Mouse (Mus musculus) erythroblast, embryonic 14.5 days (primary cell): ENCODE data around the gene Myo9b. TPM values are rescaled to one million over a fixed set of nuclear protein-coding genes. Genes with fewer than 3 reads are reported as not detected.

Experiments used
- H3K27me3 ChIP-seq: 2 replicates; pipeline ENCODE4 v1.6.1; 2012; ENCODE audit warnings: inconsistent platforms; ENCODE audit not compliant: control insufficient read depth
- H3K36me3 ChIP-seq: 2 replicates; pipeline ENCODE4 v1.6.1; 2012; ENCODE audit warnings: mild to moderate bottlenecking, inconsistent platforms; ENCODE audit not compliant: control insufficient read depth
- H3K4me1 ChIP-seq: 2 replicates; pipeline ENCODE4 v1.6.1; 2012; ENCODE audit warnings: inconsistent platforms; ENCODE audit not compliant: control insufficient read depth
- H3K4me3 ChIP-seq: replicated peaks from 2 replicates; pipeline ENCODE3; 2012; ENCODE audit warnings: moderate library complexity, mild to moderate bottlenecking, inconsistent platforms
- H3K9me3 ChIP-seq: 2 replicates; pipeline ENCODE4 v1.6.1; 2012; ENCODE audit warnings: low read length, inconsistent platforms, mixed read lengths; ENCODE audit not compliant: control insufficient read depth
- GATA1 ChIP-seq: IDR thresholded peaks from 2 replicates; pipeline ENCODE4 v1.6.1; 2012; ENCODE audit warnings: low read length, inconsistent platforms, mixed read lengths
- TAL1 ChIP-seq: IDR thresholded peaks from 3 replicates; pipeline ENCODE4 v1.6.1; 2012; ENCODE audit warnings: low read length, inconsistent platforms, mixed read lengths
- polyA plus RNA-seq: library from polyadenylated mRNA; stranded (reverse); fragments of >175 nt; gene quantifications from 2 replicates; pipeline ENCODE4 v1.2.3, GENCODE M21; 2012

The Myo9b gene
- polyA plus RNA-seq, 1 experiment: 4.3 TPM

GRCm38 (mm10) chr8:71368366-71368765 is 95.9 kb downstream of the Myo9b start:
- Histone ChIP-seq H3K27me3 (no peaks in the 10 kb centered on the region), H3K4me3 (no peak overlapping the region), H3K9me3 (no peaks in the 10 kb centered on the region), H3K36me3 (peaks cover 34% of the 10 kb centered on the region), H3K4me1 (peaks cover 50% of the 10 kb centered on the region)
- TF ChIP-seq GATA1 (no peak), TAL1 (no peak)

- TF ChIP-seq TAL1: no peak
- TF ChIP-seq GATA1: no peak
- H3K36me3 ChIP-seq: peaks cover 39% of the 10 kb centered on the region
- no peaks in the 10 kb centered on the region for H3K9me3 ChIP-seq
- H3K4me1 ChIP-seq: peaks cover 50% of the 10 kb centered on the region
- H3K27me3 ChIP-seq: no peaks in the 10 kb centered on the region
- no peak overlapping the region for H3K4me3 ChIP-seq
Measured at GRCm38 (mm10) chr8:71369040-71369718, 96.7 kb downstream of the Myo9b start.

DNA sequence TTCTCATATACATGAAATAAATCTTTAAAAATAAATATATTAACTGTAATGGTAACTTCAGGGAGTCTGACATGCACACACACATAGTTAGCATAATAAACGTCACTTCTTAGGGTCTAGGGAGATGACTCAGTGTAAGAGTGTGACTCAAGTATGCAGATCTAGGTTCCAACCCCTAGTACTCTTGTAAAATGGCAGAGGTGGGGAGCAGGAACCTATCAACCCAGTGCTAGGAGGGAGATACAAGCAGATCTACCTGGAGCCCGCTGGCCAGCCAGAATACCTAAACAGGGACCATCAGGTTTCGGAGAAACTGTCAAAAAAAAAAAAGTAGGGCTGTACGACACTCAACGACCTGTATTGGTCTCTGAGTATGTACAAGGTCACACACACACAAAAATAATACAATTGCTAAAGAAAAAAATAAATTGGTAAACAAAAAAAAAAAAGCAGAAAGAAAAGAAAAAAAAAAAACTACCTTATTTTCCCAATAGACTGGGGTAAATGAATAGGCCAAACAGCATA is 98.3 kb downstream of the Myo9b start:
- H3K9me3 ChIP-seq: no peaks in the 10 kb centered on the region; the same call in 1 of the 2 replicates
- H3K4me1 ChIP-seq: peaks cover 63% of the 10 kb centered on the region
- H3K27me3 ChIP-seq: peaks cover 6% of the 10 kb centered on the region
- peak overlapping the region; percentile 77 for H3K4me3 ChIP-seq
- H3K36me3 ChIP-seq: peaks cover 52% of the 10 kb centered on the region
- TF ChIP-seq GATA1 (no peak), TAL1 (no peak)

GRCm38 (mm10) chr8:71371236-71371848 is 98.8 kb downstream of the Myo9b start, which contains the start of gene Ocel1:
Gene Ocel1 (plus strand): TSS chr8:71371298.
- H3K4me1 ChIP-seq: peaks cover 65% of the 10 kb centered on the region
- H3K27me3 ChIP-seq: peaks cover 11% of the 10 kb centered on the region
- no peaks in the 10 kb centered on the region; the same call in 1 of the 2 replicates for H3K9me3 ChIP-seq
- TF ChIP-seq GATA1: no peak
- TF ChIP-seq TAL1: no peak
- H3K36me3 ChIP-seq: peaks cover 58% of the 10 kb centered on the region
- H3K4me3 ChIP-seq: peak within 1 kb of the TSS; percentile 77

GRCm38 (mm10) chr8:71372427-71372826 is 99.9 kb downstream of the Myo9b start:
- H3K9me3 ChIP-seq: no peaks in the 10 kb centered on the region; the same call in 1 of the 2 replicates
- TF ChIP-seq TAL1 (no peak), GATA1 (no peak)
- peaks cover 61% of the 10 kb centered on the region for H3K4me1 ChIP-seq
- H3K27me3 ChIP-seq: peaks cover 22% of the 10 kb centered on the region
- H3K36me3 ChIP-seq: peaks cover 63% of the 10 kb centered on the region
- no peak overlapping the region for H3K4me3 ChIP-seq

GRCm38 (mm10) chr8:71373000-71373399 is 100.5 kb downstream of the Myo9b start:
- TF ChIP-seq TAL1: no peak
- no peak for TF ChIP-seq GATA1
- Histone ChIP-seq H3K27me3 (peaks cover 27% of the 10 kb centered on the region), H3K36me3 (peaks cover 62% of the 10 kb centered on the region), H3K9me3 (no peaks in the 10 kb centered on the region; the same call in 1 of the 2 replicates), H3K4me1 (peaks cover 55% of the 10 kb centered on the region), H3K4me3 (no peak overlapping the region)

- no peak overlapping the region for H3K4me3 ChIP-seq
- TF ChIP-seq TAL1 (no peak), GATA1 (no peak)
- H3K9me3 ChIP-seq: no peaks in the 10 kb centered on the region; the same call in 1 of the 2 replicates
- peaks cover 43% of the 10 kb centered on the region for H3K27me3 ChIP-seq
- H3K36me3 ChIP-seq: peaks cover 47% of the 10 kb centered on the region
- peaks cover 43% of the 10 kb centered on the region for H3K4me1 ChIP-seq
Measured at GRCm38 (mm10) chr8:71374616-71375206, 102.2 kb downstream of the Myo9b start.

DNA sequence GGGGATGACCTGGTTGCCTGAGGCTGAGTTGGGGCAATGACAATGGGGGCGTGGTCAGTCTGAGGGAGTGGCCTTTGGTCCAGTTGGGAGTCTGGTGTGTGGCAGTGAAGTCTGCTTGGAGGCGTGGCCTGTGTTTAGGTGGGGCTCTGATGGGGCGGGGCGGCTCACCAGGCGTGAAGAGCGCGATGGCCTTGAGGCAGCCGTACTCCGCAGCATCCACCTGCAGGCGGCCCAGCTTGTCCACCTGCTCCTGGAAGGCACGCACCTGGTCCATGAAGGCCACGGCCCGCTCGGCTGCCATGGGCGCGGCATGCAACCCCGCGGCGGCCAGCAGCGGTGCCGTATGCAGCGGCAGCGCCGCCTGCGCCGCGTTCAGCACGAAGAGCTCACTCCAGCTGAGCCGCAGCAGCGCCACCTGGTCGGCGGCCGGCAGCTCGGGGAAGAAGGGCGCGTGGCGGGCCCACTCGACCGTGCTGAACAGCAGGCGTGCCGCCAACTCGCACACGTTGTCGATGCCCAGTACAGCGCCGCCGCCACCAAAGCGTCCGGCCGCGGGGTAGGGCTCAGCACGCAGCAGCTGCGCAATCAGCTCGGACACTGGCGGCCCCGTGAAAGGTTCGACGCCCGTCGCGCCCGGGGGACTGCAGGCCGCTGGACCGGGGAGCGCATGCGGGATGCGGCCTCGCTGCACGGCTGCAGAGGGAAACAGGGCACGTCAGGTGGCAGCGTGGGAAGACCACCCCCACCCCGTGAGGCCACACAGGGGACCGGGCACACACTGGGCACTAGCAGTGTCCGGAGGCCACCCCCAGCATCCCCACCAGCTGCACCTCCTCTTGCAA is 103.3 kb downstream of the Myo9b start:
- H3K9me3 ChIP-seq: peaks cover 3% of the 10 kb centered on the region; the same call in 1 of the 2 replicates
- peaks cover 44% of the 10 kb centered on the region for H3K36me3 ChIP-seq
- peaks cover 54% of the 10 kb centered on the region for H3K27me3 ChIP-seq
- peak overlapping the region; percentile 51 for H3K4me3 ChIP-seq
- H3K4me1 ChIP-seq: peaks cover 40% of the 10 kb centered on the region
- TF ChIP-seq TAL1 (no peak), GATA1 (no peak)
